Mouse (Mus musculus) small intestine, adult 10 weeks (tissue): ENCODE data around the gene Kif28. TPM values are rescaled to one million over a fixed set of nuclear protein-coding genes. Genes with fewer than 3 reads are reported as not detected.

Source experiments
- polyA plus RNA-seq: library from polyadenylated mRNA; stranded (reverse); fragments of 350-450 nt; fragmentation: Illumina TruSeq; extraction: RNeasy Lipid Tissue Mini Kit (QIAGEN cat#74804); gene quantifications from one replicate; pipeline ENCODE4 v1.2.3, GENCODE M21; 2014; ENCODE audit warnings: low replicate concordance

Kif28 gene
- polyA plus RNA-seq, result not detected

DNA sequence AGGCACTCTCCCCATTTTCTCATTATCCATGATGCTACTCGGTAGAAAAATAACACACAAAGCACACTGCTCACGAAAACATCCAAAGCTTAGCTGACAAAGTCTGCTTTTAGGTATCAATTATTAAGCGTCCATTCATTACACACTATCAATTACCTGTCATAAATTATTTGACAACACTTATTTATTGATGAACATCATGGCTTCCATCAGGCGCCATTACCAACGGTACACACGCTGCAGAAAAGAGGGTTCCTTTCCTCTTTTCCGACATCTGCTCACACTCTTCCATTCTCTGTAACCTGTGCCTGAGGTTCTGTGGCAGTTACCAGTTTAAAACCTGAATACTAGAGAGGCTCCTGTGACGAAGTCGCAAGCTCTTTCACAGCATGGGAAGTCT, at the start of gene Kif28:
Kif28 (minus strand) TSS at position 101 of the 400 bp plus-strand sequence.

DNA sequence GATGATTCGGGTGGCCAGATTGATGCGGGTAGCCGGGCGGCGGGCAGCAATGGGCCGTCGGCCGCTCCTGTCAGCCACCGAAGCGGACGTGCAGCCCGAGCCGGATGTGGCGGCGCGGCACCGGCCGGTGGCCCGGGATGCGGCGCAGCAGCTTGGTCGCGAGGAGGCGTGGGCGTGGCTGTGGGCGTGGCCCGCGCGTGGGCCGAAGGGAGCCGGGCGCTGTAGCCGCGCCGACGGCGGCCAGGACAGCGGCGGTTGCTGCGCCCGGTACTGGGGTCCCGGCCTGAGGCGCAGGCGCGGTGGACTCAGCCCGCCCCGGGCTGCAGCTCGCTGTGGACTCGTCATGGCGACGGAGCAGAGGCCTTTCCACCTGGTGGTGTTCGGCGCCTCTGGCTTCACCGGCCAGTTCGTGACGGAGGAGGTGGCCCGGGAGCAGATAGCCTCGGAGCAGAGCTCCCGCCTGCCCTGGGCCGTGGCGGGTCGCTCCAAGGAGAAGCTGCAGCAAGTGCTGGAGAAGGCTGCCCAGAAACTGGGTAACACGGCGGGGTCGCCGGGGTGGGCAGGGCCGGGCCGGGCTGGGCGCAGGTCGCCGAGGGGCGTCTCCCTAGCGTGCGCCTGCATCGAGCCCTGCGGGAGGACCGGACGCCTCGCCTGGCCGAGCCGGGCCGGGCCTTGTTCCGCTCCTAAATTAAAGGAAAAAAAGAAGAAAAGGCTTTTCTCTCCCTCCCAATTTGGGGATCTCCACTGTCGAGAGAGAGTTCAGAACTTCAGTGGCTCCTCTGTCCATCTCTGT, 76.9 kb downstream of the Kif28 start, which contains the start of gene Sccpdh:
Sccpdh (plus strand) TSS at position 198 of the 793 bp plus-strand sequence.

Other genes starting within 250 kb of the Kif28 start
- 1.6 TPM for gene Smyd3, start 227.2 kb downstream of the Kif28 start, polyA plus RNA-seq
- 111 TPM for gene Tfb2m, start 199.0 kb downstream of the Kif28 start, polyA plus RNA-seq
- 24.9 TPM for gene Cnst, start 198.9 kb downstream of the Kif28 start, polyA plus RNA-seq
- gene Sccpdh, start 77.1 kb downstream of the Kif28 start, polyA plus RNA-seq, result 145 TPM
- not detected for gene Gm10518, start 58.1 kb upstream of the Kif28 start, polyA plus RNA-seq
- 62.6 TPM for gene Ahctf1, start 58.4 kb upstream of the Kif28 start, polyA plus RNA-seq
- 23.0 TPM for gene Cdc42bpa, start 215.2 kb upstream of the Kif28 start, polyA plus RNA-seq